Mouse (Mus musculus): ENCODE results near the gene Vmn1r21. TPM values are rescaled to one million over a fixed set of nuclear protein-coding genes. Genes with fewer than 3 reads are reported as not detected.

The Vmn1r21 gene
- polyA plus RNA-seq, 1 experiment from 2014 or later, result not detected

Other genes starting within 250 kb of the Vmn1r21 start
- 7.4 and 8.3 TPM in 2 replicates for gene Pyurf, start 158.3 kb downstream of the Vmn1r21 start, polyA plus RNA-seq (2015; fragmentation: Nextera tagmentation; extraction: Ambion mirVana)
- gene Lancl2, start 147.8 kb downstream of the Vmn1r21 start, polyA plus RNA-seq (2015; fragmentation: Nextera tagmentation; extraction: Ambion mirVana), result 14.0 and 14.5 TPM in 2 replicates
- gene Vopp1, start 25.2 kb downstream of the Vmn1r21 start, polyA plus RNA-seq (2015; fragmentation: Nextera tagmentation; extraction: Ambion mirVana), result 24.9 and 25.0 TPM in 2 replicates
- gene Vmn1r22, start 57.7 kb upstream of the Vmn1r21 start, polyA plus RNA-seq (2015; fragmentation: Nextera tagmentation; extraction: Ambion mirVana), result not detected in 2 replicates
- gene Vmn1r23, start 76.5 kb upstream of the Vmn1r21 start, polyA plus RNA-seq (2015; fragmentation: Nextera tagmentation; extraction: Ambion mirVana), result not detected in 2 replicates
- gene Vmn1r24, start 111.2 kb upstream of the Vmn1r21 start, polyA plus RNA-seq (2015; fragmentation: Nextera tagmentation; extraction: Ambion mirVana), result not detected in 2 replicates
- gene Vmn1r25, start 130.5 kb upstream of the Vmn1r21 start, polyA plus RNA-seq (2015; fragmentation: Nextera tagmentation; extraction: Ambion mirVana), result not detected in 2 replicates
- gene Vmn1r26, start 164.8 kb upstream of the Vmn1r21 start, polyA plus RNA-seq (2015; fragmentation: Nextera tagmentation; extraction: Ambion mirVana), result not detected in 2 replicates